Mouse (Mus musculus): Measurements from ENCODE around the gene Pam. TPM values are rescaled to one million over a fixed set of nuclear protein-coding genes. Genes with fewer than 3 reads are reported as not detected.

Pam gene
- 33.0 and 35.4 TPM in 2 replicates for polyA plus RNA-seq (2012; rRNA removed)

GRCm38 (mm10) chr1:98095246-98095990 lies at the start of gene Pam:
Gene Pam (minus strand): TSS chr1:98095646.
- Histone ChIP-seq H3K27me3 (ENCODE audit: control insufficient read depth, insufficient read depth, low read length) (no peaks in the 10 kb centered on the region), H3K4me1 (ENCODE audit: control insufficient read depth, insufficient read depth, low read length) (no peaks in the 10 kb centered on the region), H3K27ac (ENCODE audit: insufficient read depth, low read length) (no peak within 1 kb of the TSS), H3K4me3 (replicated peaks; ENCODE audit: insufficient read depth, low read depth, low read length) (peak within 1 kb of the TSS; percentile 66)
- TF ChIP-seq POLR2A (IDR thresholded peaks at IDR 0.05; ENCODE audit: borderline replicate concordance, insufficient read depth, low read length) (no peak), CTCF (IDR thresholded peaks at IDR 0.05; ENCODE audit: borderline replicate concordance, insufficient read depth, low read depth, low read length) (no peak)
- peak; percentile 69 to 71 for DNase-seq
- under 1% methylated on average over 79 of the region's 82 CpGs for WGBS

GRCm38 (mm10) chr1:98144845-98145244 lies 49.4 kb upstream of the Pam start:
- Histone ChIP-seq H3K4me1 (ENCODE audit: control insufficient read depth, insufficient read depth, low read length) (no peaks in the 10 kb centered on the region), H3K27ac (ENCODE audit: insufficient read depth, low read length) (no peak overlapping the region), H3K27me3 (ENCODE audit: control insufficient read depth, insufficient read depth, low read length) (no peaks in the 10 kb centered on the region), H3K4me3 (replicated peaks; ENCODE audit: insufficient read depth, low read depth, low read length) (no peak overlapping the region)
- no peak for DNase-seq
- TF ChIP-seq POLR2A (IDR thresholded peaks at IDR 0.05; ENCODE audit: borderline replicate concordance, insufficient read depth, low read length) = no peak
- no peak for TF ChIP-seq CTCF (IDR thresholded peaks at IDR 0.05; ENCODE audit: borderline replicate concordance, insufficient read depth, low read depth, low read length)
- WGBS = 96% methylated on average over 1 of the region's 1 CpGs

GRCm38 (mm10) chr1:98131244-98131643 lies 35.8 kb upstream of the Pam start:
- TF ChIP-seq CTCF (IDR thresholded peaks at IDR 0.05; ENCODE audit: borderline replicate concordance, insufficient read depth, low read depth, low read length) (no peak), POLR2A (IDR thresholded peaks at IDR 0.05; ENCODE audit: borderline replicate concordance, insufficient read depth, low read length) (no peak)
- Histone ChIP-seq H3K4me3 (replicated peaks; ENCODE audit: insufficient read depth, low read depth, low read length) (no peak overlapping the region), H3K4me1 (ENCODE audit: control insufficient read depth, insufficient read depth, low read length) (no peaks in the 10 kb centered on the region), H3K27me3 (ENCODE audit: control insufficient read depth, insufficient read depth, low read length) (no peaks in the 10 kb centered on the region), H3K27ac (ENCODE audit: insufficient read depth, low read length) (no peak overlapping the region)
- WGBS = 85% methylated on average over 4 of the region's 4 CpGs
- DNase-seq = no peak

- no peaks in the 10 kb centered on the region for H3K27me3 ChIP-seq (ENCODE audit: control insufficient read depth, insufficient read depth, low read length)
- no peaks in the 10 kb centered on the region for H3K4me1 ChIP-seq (ENCODE audit: control insufficient read depth, insufficient read depth, low read length)
- H3K27ac ChIP-seq (ENCODE audit: insufficient read depth, low read length) = no peak overlapping the region
- no peak overlapping the region for H3K4me3 ChIP-seq (replicated peaks; ENCODE audit: insufficient read depth, low read depth, low read length)
- WGBS = 94% methylated on average over 3 of the region's 3 CpGs
- TF ChIP-seq CTCF (IDR thresholded peaks at IDR 0.05; ENCODE audit: borderline replicate concordance, insufficient read depth, low read depth, low read length) (no peak), POLR2A (IDR thresholded peaks at IDR 0.05; ENCODE audit: borderline replicate concordance, insufficient read depth, low read length) (no peak)
- no peak for DNase-seq
Measured at GRCm38 (mm10) chr1:98129561-98130347, 34.3 kb upstream of the Pam start.

GRCm38 (mm10) chr1:98129111-98129510 lies 33.7 kb upstream of the Pam start:
- no peak overlapping the region for H3K27ac ChIP-seq (ENCODE audit: insufficient read depth, low read length)
- 52% methylated on average over 1 of the region's 1 CpGs for WGBS
- no peak overlapping the region for H3K4me3 ChIP-seq (replicated peaks; ENCODE audit: insufficient read depth, low read depth, low read length)
- H3K27me3 ChIP-seq (ENCODE audit: control insufficient read depth, insufficient read depth, low read length) = no peaks in the 10 kb centered on the region
- DNase-seq = no peak
- no peak for TF ChIP-seq POLR2A (IDR thresholded peaks at IDR 0.05; ENCODE audit: borderline replicate concordance, insufficient read depth, low read length)
- no peak for TF ChIP-seq CTCF (IDR thresholded peaks at IDR 0.05; ENCODE audit: borderline replicate concordance, insufficient read depth, low read depth, low read length)
- H3K4me1 ChIP-seq (ENCODE audit: control insufficient read depth, insufficient read depth, low read length) = no peaks in the 10 kb centered on the region

- no peak for DNase-seq
- no peak for TF ChIP-seq POLR2A (IDR thresholded peaks at IDR 0.05; ENCODE audit: borderline replicate concordance, insufficient read depth, low read length)
- TF ChIP-seq CTCF (IDR thresholded peaks at IDR 0.05; ENCODE audit: borderline replicate concordance, insufficient read depth, low read depth, low read length) = no peak
- no peak overlapping the region for H3K27ac ChIP-seq (ENCODE audit: insufficient read depth, low read length)
- no peak overlapping the region for H3K4me3 ChIP-seq (replicated peaks; ENCODE audit: insufficient read depth, low read depth, low read length)
- no peaks in the 10 kb centered on the region for H3K27me3 ChIP-seq (ENCODE audit: control insufficient read depth, insufficient read depth, low read length)
- no peaks in the 10 kb centered on the region for H3K4me1 ChIP-seq (ENCODE audit: control insufficient read depth, insufficient read depth, low read length)
Measured at GRCm38 (mm10) chr1:98128338-98129096, 33.1 kb upstream of the Pam start.

GRCm38 (mm10) chr1:98126268-98126667 lies 30.8 kb upstream of the Pam start:
- Histone ChIP-seq H3K4me3 (replicated peaks; ENCODE audit: insufficient read depth, low read depth, low read length) (no peak overlapping the region), H3K27me3 (ENCODE audit: control insufficient read depth, insufficient read depth, low read length) (no peaks in the 10 kb centered on the region), H3K27ac (ENCODE audit: insufficient read depth, low read length) (no peak overlapping the region), H3K4me1 (ENCODE audit: control insufficient read depth, insufficient read depth, low read length) (no peaks in the 10 kb centered on the region)
- TF ChIP-seq CTCF (IDR thresholded peaks at IDR 0.05; ENCODE audit: borderline replicate concordance, insufficient read depth, low read depth, low read length) = no peak
- no peak for TF ChIP-seq POLR2A (IDR thresholded peaks at IDR 0.05; ENCODE audit: borderline replicate concordance, insufficient read depth, low read length)
- DNase-seq = no peak
- 47% methylated on average over 3 of the region's 3 CpGs for WGBS

Measured in cerebellum, adult 2 months (tissue).